Mouse (Mus musculus): ENCODE data around the gene Muc1.

DNA sequence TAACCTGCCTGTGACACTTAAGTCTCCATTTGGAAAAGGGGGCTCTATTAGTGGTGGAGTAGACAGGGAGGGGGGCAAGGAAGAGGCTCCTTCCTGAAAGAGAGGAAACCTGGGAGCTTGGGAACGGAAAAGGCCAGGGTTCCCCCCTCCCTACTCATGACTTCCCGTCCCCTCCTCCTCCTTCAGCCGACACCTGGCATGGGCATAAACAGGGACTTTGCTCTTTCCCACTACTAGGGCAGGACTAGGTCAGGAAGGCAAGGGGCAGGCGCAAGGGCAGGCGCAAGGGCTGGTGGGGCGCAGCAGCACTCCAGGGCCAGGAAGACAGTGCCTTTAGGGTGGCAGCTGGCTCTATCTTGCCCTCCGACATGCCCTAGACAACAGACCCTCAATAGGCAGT lies 49.2 kb downstream of the Muc1 start:
- TF ChIP-seq CTCF (IDR thresholded peaks at IDR 0.05; ENCODE audit: low read depth) (no peak), EP300 (IDR thresholded peaks at IDR 0.05; ENCODE audit: low read depth) (0 out of 2 replicates have a peak, but pooled peaks have one; percentile 34)

Data from liver, postnatal 0 days (tissue).